Mouse (Mus musculus) limb, embryonic 11.5 days (tissue): ENCODE data around the gene Rwdd1. TPM values are rescaled to one million over a fixed set of nuclear protein-coding genes. Genes with fewer than 3 reads are reported as not detected.

Experiments used
- ATAC-seq: fragments of 200-750 bp; cut with Nextera tagmentation; 2 replicates; pipeline ENCODE4 v1.8.0; 2017; ENCODE audit warnings: low read depth; ENCODE audit not compliant: insufficient number of reproducible peaks, low FRiP score, low TSS enrichment
- DNase-seq: peaks from one replicate; pipeline ENCODE4 v3.0.0-alpha.2; 2015; ENCODE audit warnings: low spot score
- H3K27ac ChIP-seq: fragments of 300-500 bp; sonication (generic); replicated peaks from 2 replicates; pipeline ENCODE4 v1.5.1; 2014; ENCODE audit warnings: low read depth, mild to moderate bottlenecking, low read length
- H3K27me3 ChIP-seq: fragments of 300-500 bp; sonication (generic); 2 replicates; pipeline ENCODE4 v1.6.1; 2014; ENCODE audit warnings: mild to moderate bottlenecking, low read length, mixed read lengths; ENCODE audit not compliant: control insufficient read depth, insufficient read depth
- H3K36me3 ChIP-seq: fragments of 300-500 bp; sonication (generic); 2 replicates; pipeline ENCODE4 v1.6.1; 2014; ENCODE audit warnings: mild to moderate bottlenecking, low read length, moderate library complexity, mixed read lengths; ENCODE audit not compliant: control insufficient read depth, insufficient read depth
- H3K4me1 ChIP-seq: fragments of 300-500 bp; sonication (generic); 2 replicates; pipeline ENCODE4 v1.6.1; 2014; ENCODE audit warnings: low read length, mixed read lengths; ENCODE audit not compliant: control insufficient read depth, insufficient read depth
- H3K4me2 ChIP-seq: fragments of 300-500 bp; sonication (generic); 2 replicates; pipeline ENCODE4 v1.6.1; 2014; ENCODE audit warnings: low read depth, mild to moderate bottlenecking, moderate library complexity; ENCODE audit not compliant: severe bottlenecking
- H3K4me3 ChIP-seq: fragments of 300-500 bp; sonication (generic); 2 replicates; pipeline ENCODE4 v1.5.1; 2014; ENCODE audit warnings: low read depth, low read length
- H3K9ac ChIP-seq: fragments of 300-500 bp; sonication (generic); 2 replicates; pipeline ENCODE4 v1.6.1; 2014; ENCODE audit warnings: mild to moderate bottlenecking, low read length
- H3K9me3 ChIP-seq: fragments of 300-500 bp; sonication (generic); 2 replicates; pipeline ENCODE4 v1.6.1; 2016; ENCODE audit warnings: low read length; ENCODE audit not compliant: control insufficient read depth
- WGBS: fragments of 180-500 bp; shearing (Covaris S2); extraction: QIAGEN DNeasy Blood & Tissue Kit; methylation state at CpG from one replicate; pipeline ENCODE4 v1.1.7; 2014; 5-methylcytosine and 5-hydroxymethylcytosine counted together
- polyA plus RNA-seq: library from polyadenylated mRNA; unstranded; fragments of >200 nt; fragmentation: Nextera tagmentation; extraction: Ambion mirVana; gene quantifications from 2 replicates; pipeline ENCODE4 v1.2.1, GENCODE M21; 2014

Rwdd1 gene
- polyA plus RNA-seq, 1 experiment from 2014 or later: 176 TPM

GRCm38 (mm10) chr10:33950803-33951583, 68.4 kb downstream of the Rwdd1 start, which contains the start of gene Zup1:
TSS of gene Zup1 (minus strand) at chr10:33951269.
- peak; percentile 91 for ATAC-seq
- H3K36me3 ChIP-seq: no peaks in the 10 kb centered on the region

More at GRCm38 (mm10) chr10:33950803-33951583, 68.4 kb downstream of the Rwdd1 start, which contains the start of gene Zup1:
- peak within 1 kb of the TSS; percentile 49; the same call in 1 of the 2 replicates for H3K27ac ChIP-seq
- no peaks in the 10 kb centered on the region for H3K27me3 ChIP-seq
- peak within 1 kb of the TSS; percentile 87 for H3K9ac ChIP-seq
- peaks cover 2% of the 10 kb centered on the region; the same call in 1 of the 2 replicates for H3K4me1 ChIP-seq
- peak within 1 kb of the TSS; percentile 62 for H3K4me3 ChIP-seq
- WGBS: 4% methylated on average over 42 of the region's 42 CpGs
- no peaks in the 10 kb centered on the region for H3K9me3 ChIP-seq
- DNase-seq: peak; percentile 87
- H3K4me2 ChIP-seq: peak within 1 kb of the TSS; percentile 62

Other genes starting within 250 kb of the Rwdd1 start
- gene Sult3a2, start 232.9 kb downstream of the Rwdd1 start, polyA plus RNA-seq: not detected in 2 replicates
- gene Sult3a1, start 161.9 kb downstream of the Rwdd1 start, polyA plus RNA-seq: not detected in 2 replicates
- gene Rsph4a, start 114.5 kb downstream of the Rwdd1 start, polyA plus RNA-seq: not detected in 2 replicates
- 23.3 and 27.4 TPM in 2 replicates for gene Zup1, start 68.4 kb downstream of the Rwdd1 start, polyA plus RNA-seq
- gene Trappc3l, start 18.0 kb upstream of the Rwdd1 start, polyA plus RNA-seq: not detected in 2 replicates
- gene Calhm4, start 24.7 kb upstream of the Rwdd1 start, polyA plus RNA-seq: not detected in 2 replicates
- 0.07 and 0.08 TPM in 2 replicates for gene Calhm5, start 76.9 kb upstream of the Rwdd1 start, polyA plus RNA-seq
- gene Calhm6, start 108.4 kb upstream of the Rwdd1 start, polyA plus RNA-seq: 0.68 and 0.98 TPM in 2 replicates
- 36.0 and 37.4 TPM in 2 replicates for gene Dse, start 188.1 kb upstream of the Rwdd1 start, polyA plus RNA-seq